Mouse (Mus musculus): ENCODE measurements around the gene Ubl7.
"Not testable (repeated sequence)": the region's sequence is repeated elsewhere in the genome, so short reads cannot be mapped to it uniquely, and the experiment has no call there.

Gene Ubl7

GRCm38 (mm10) chr9:57910254-57911160 lies at the start of gene Ubl7:
Ubl7 (plus strand) TSS chr9:57910979.
- DNase-seq (ENCODE audit: low read depth, low spot score) = peak; percentile 83

- DNase-seq (ENCODE audit: low read depth, low spot score) = peak; percentile 79
Measured at GRCm38 (mm10) chr9:57861951-57862471, 48.8 kb upstream of the Ubl7 start.

GRCm38 (mm10) chr9:57864336-57864735 lies 46.4 kb upstream of the Ubl7 start:
- no peak for DNase-seq (ENCODE audit: low read depth, low spot score)

GRCm38 (mm10) chr9:57866530-57866929 lies 44.2 kb upstream of the Ubl7 start:
- no peak for DNase-seq (ENCODE audit: low read depth, low spot score)

- DNase-seq (ENCODE audit: low read depth, low spot score) = no peak
Measured at GRCm38 (mm10) chr9:57867236-57867635, 43.5 kb upstream of the Ubl7 start.

GRCm38 (mm10) chr9:57867880-57868279 lies 42.9 kb upstream of the Ubl7 start:
- DNase-seq (ENCODE audit: low read depth, low spot score) = no peak

- no peak for DNase-seq (ENCODE audit: low read depth, low spot score)
Measured at GRCm38 (mm10) chr9:57868767-57869166, 42.0 kb upstream of the Ubl7 start.

- DNase-seq (ENCODE audit: low read depth, low spot score) = no peak
Measured at GRCm38 (mm10) chr9:57870273-57870816, 40.4 kb upstream of the Ubl7 start.

GRCm38 (mm10) chr9:57874134-57874533 lies 36.6 kb upstream of the Ubl7 start:
- no peak for DNase-seq (ENCODE audit: low read depth, low spot score)

- no peak for DNase-seq (ENCODE audit: low read depth, low spot score)
Measured at GRCm38 (mm10) chr9:57874994-57875393, 35.8 kb upstream of the Ubl7 start.

- DNase-seq (ENCODE audit: low read depth, low spot score) = no peak
Measured at GRCm38 (mm10) chr9:57879213-57879612, 31.6 kb upstream of the Ubl7 start.

- no peak for DNase-seq (ENCODE audit: low read depth, low spot score)
Measured at GRCm38 (mm10) chr9:57880278-57880677, 30.5 kb upstream of the Ubl7 start.

GRCm38 (mm10) chr9:57881781-57882180 lies 29.0 kb upstream of the Ubl7 start:
- DNase-seq (ENCODE audit: low read depth, low spot score) = not testable (repeated sequence)

GRCm38 (mm10) chr9:57883413-57883812 lies 27.4 kb upstream of the Ubl7 start:
- DNase-seq (ENCODE audit: low read depth, low spot score) = no peak

GRCm38 (mm10) chr9:57888119-57888518 lies 22.7 kb upstream of the Ubl7 start:
- DNase-seq (ENCODE audit: low read depth, low spot score) = no peak

- no peak for DNase-seq (ENCODE audit: low read depth, low spot score)
Measured at GRCm38 (mm10) chr9:57900478-57900877, 10.3 kb upstream of the Ubl7 start.

GRCm38 (mm10) chr9:57901197-57901596 lies 9.6 kb upstream of the Ubl7 start:
- DNase-seq (ENCODE audit: low read depth, low spot score) = peak; percentile 28

- DNase-seq (ENCODE audit: low read depth, low spot score) = no peak
Measured at GRCm38 (mm10) chr9:57901601-57902000, 9.2 kb upstream of the Ubl7 start.

GRCm38 (mm10) chr9:57902132-57902531 lies 8.6 kb upstream of the Ubl7 start:
- DNase-seq (ENCODE audit: low read depth, low spot score) = no peak

GRCm38 (mm10) chr9:57903589-57904249 lies 7.1 kb upstream of the Ubl7 start:
- no peak for DNase-seq (ENCODE audit: low read depth, low spot score)

- no peak for DNase-seq (ENCODE audit: low read depth, low spot score)
Measured at GRCm38 (mm10) chr9:57904250-57904644, 6.5 kb upstream of the Ubl7 start.

GRCm38 (mm10) chr9:57907206-57907605 lies 3.6 kb upstream of the Ubl7 start:
- no peak for DNase-seq (ENCODE audit: low read depth, low spot score)
